Mouse (Mus musculus) C2C12 (cell line): ENCODE data around the gene Fetub.

Experiments
- CTCF ChIP-seq: IDR thresholded peaks from one replicate; pipeline ENCODE4 v1.5.1; 2011; ENCODE audit not compliant: control insufficient read depth, insufficient read depth, insufficient read length
- FOSL1 ChIP-seq: IDR thresholded peaks from one replicate; pipeline ENCODE4 v1.8.0; 2011; ENCODE audit warnings: mild to moderate bottlenecking, low read length; ENCODE audit not compliant: poor library complexity, insufficient read depth, severe bottlenecking
- MAX ChIP-seq: IDR thresholded peaks from one replicate; pipeline ENCODE4 v1.6.1; 2011; ENCODE audit warnings: mild to moderate bottlenecking, control low read depth

- TF ChIP-seq FOSL1 (no peak), CTCF (no peak), MAX (no peak)
These were observed 19.5 kb downstream of the Fetub start for GRCm38 (mm10) chr16:22937631-22938030.
